Mouse (Mus musculus) kidney, embryonic 14.5 days (tissue): ENCODE results near the gene Atp13a2. TPM values are rescaled to one million over a fixed set of nuclear protein-coding genes. Genes with fewer than 3 reads are reported as not detected.

Source experiments
- ATAC-seq: fragments of 200-750 bp; cut with Nextera tagmentation; 2 replicates; pipeline ENCODE4 v1.8.0; 2017; ENCODE audit warnings: moderate number of reproducible peaks, mild to moderate bottlenecking, moderate TSS enrichment, moderate library complexity; ENCODE audit not compliant: low FRiP score, low TSS enrichment
- H3K27ac ChIP-seq: fragments of 300-500 bp; sonication (generic); 2 replicates; pipeline ENCODE4 v1.5.1; 2014; ENCODE audit warnings: low read depth, mild to moderate bottlenecking, low read length, moderate library complexity, mixed read lengths
- H3K27me3 ChIP-seq: fragments of 300-500 bp; sonication (generic); 2 replicates; pipeline ENCODE4 v1.6.1; 2014; ENCODE audit warnings: mild to moderate bottlenecking, low read length; ENCODE audit not compliant: control insufficient read depth, insufficient read depth
- H3K36me3 ChIP-seq: fragments of 300-500 bp; sonication (generic); 2 replicates; pipeline ENCODE4 v1.6.1; 2014; ENCODE audit warnings: low read length, mixed read lengths; ENCODE audit not compliant: control insufficient read depth, insufficient read depth
- H3K4me1 ChIP-seq: fragments of 300-500 bp; sonication (generic); 2 replicates; pipeline ENCODE4 v1.6.1; 2014; ENCODE audit warnings: low read length, mixed read lengths; ENCODE audit not compliant: control insufficient read depth, insufficient read depth
- H3K4me2 ChIP-seq: fragments of 300-500 bp; sonication (generic); replicated peaks from 2 replicates; pipeline ENCODE4 v1.6.1; 2014; ENCODE audit warnings: low read depth, mild to moderate bottlenecking, low read length
- H3K4me3 ChIP-seq: fragments of 300-500 bp; sonication (generic); 2 replicates; pipeline ENCODE4 v1.5.1; 2014; ENCODE audit warnings: mild to moderate bottlenecking, low read length
- H3K9ac ChIP-seq: fragments of 300-500 bp; sonication (generic); 2 replicates; pipeline ENCODE4 v1.6.1; 2014; ENCODE audit warnings: low read depth, mild to moderate bottlenecking, low read length, moderate library complexity
- H3K9me3 ChIP-seq: fragments of 300-500 bp; sonication (generic); 2 replicates; pipeline ENCODE4 v1.6.1; 2016; ENCODE audit warnings: low read length; ENCODE audit not compliant: control insufficient read depth
- WGBS: fragments of 180-500 bp; shearing (Covaris S2); extraction: QIAGEN DNeasy Blood & Tissue Kit; methylation state at CpG from one replicate; pipeline ENCODE4 v1.1.7; 2014; 5-methylcytosine and 5-hydroxymethylcytosine counted together
- polyA plus RNA-seq: library from polyadenylated mRNA; unstranded; fragments of >200 nt; fragmentation: Nextera tagmentation; extraction: Ambion mirVana; gene quantifications from 2 replicates; pipeline ENCODE4 v1.2.1, GENCODE M21; 2014

The Atp13a2 gene
- polyA plus RNA-seq, 1 experiment from 2014 or later = 39.5 TPM

- Histone ChIP-seq H3K9me3 (no peaks in the 10 kb centered on the region), H3K4me3 (peak overlapping the region; percentile 0; the same call in 1 of the 2 replicates), H3K27me3 (no peaks in the 10 kb centered on the region), H3K4me2 (peak overlapping the region; percentile 26), H3K27ac (peak overlapping the region; percentile 90), H3K36me3 (peaks cover 2% of the 10 kb centered on the region; the same call in 1 of the 2 replicates), H3K9ac (peak overlapping the region; percentile 13; the same call in 1 of the 2 replicates), H3K4me1 (peaks cover 47% of the 10 kb centered on the region)
- no peak; the same call in 1 of the 2 replicates for ATAC-seq
- WGBS = 36% methylated on average over 8 of the region's 8 CpGs
Observed at GRCm38 (mm10) chr4:141053138-141053537, 66.5 kb downstream of the Atp13a2 start.

DNA sequence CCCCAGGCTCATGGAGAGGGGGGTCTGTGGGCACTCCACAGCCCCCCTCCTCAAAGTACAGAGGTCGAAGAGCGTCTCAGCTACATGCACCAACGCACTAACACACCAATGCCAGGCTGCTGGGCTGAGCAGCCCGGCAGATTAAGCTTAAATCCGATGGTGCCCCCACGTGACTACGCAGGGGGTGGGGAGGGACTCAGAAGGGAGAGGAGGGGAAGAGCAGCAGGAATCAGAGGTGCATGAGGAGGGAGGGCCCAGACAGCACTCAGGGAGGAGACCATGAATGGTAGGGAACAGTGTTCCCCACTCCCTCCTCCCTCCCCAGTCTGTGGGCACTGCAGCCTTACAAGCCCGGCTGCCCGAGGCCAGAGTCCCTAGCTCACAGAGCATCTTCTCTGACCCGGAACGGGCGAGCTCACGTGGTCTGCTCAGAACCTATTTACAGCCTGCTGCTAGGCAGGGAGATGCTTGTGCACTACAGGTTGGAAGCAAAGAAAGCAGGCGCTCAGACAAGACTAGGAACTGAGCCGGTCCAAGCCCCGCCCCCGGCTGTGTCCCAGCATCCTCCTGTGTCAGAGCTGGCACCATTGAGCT is 67.0 kb downstream of the Atp13a2 start:
- 20% methylated on average over 17 of the region's 17 CpGs for WGBS
- peak overlapping the region; percentile 0; the same call in 1 of the 2 replicates for H3K4me3 ChIP-seq
- H3K27me3 ChIP-seq = no peaks in the 10 kb centered on the region
- peak overlapping the region; percentile 90 for H3K27ac ChIP-seq
- peak overlapping the region; percentile 13; the same call in 1 of the 2 replicates for H3K9ac ChIP-seq
- H3K4me2 ChIP-seq = peak overlapping the region; percentile 26
- peaks cover 2% of the 10 kb centered on the region; the same call in 1 of the 2 replicates for H3K36me3 ChIP-seq
- no peaks in the 10 kb centered on the region for H3K9me3 ChIP-seq
- H3K4me1 ChIP-seq = peaks cover 50% of the 10 kb centered on the region
- peak; percentile 87 for ATAC-seq

Other genes starting within 250 kb of the Atp13a2 start
- not detected in 2 replicates for gene Padi6, start 244.2 kb upstream of the Atp13a2 start, polyA plus RNA-seq
- gene Padi4, start 212.6 kb upstream of the Atp13a2 start, polyA plus RNA-seq = 1.1 and 1.3 TPM in 2 replicates
- gene Padi3, start 176.2 kb upstream of the Atp13a2 start, polyA plus RNA-seq = 0.08 and 0.21 TPM in 2 replicates
- gene Padi1, start 141.1 kb upstream of the Atp13a2 start, polyA plus RNA-seq = 0.09 and 0.39 TPM in 2 replicates
- gene Padi2, start 80.5 kb upstream of the Atp13a2 start, polyA plus RNA-seq = 13.9 and 22.6 TPM in 2 replicates
- 442 and 499 TPM in 2 replicates for gene Sdhb, start 25.7 kb upstream of the Atp13a2 start, polyA plus RNA-seq
- 412 and 476 TPM in 2 replicates for gene Mfap2, start 23.5 kb downstream of the Atp13a2 start, polyA plus RNA-seq
- 10.3 and 13.2 TPM in 2 replicates for gene Crocc, start 73.7 kb downstream of the Atp13a2 start, polyA plus RNA-seq
- 64.4 and 79.8 TPM in 2 replicates for gene Necap2, start 91.5 kb downstream of the Atp13a2 start, polyA plus RNA-seq
- gene Spata21, start 101.5 kb downstream of the Atp13a2 start, polyA plus RNA-seq = 0.27 and 0.95 TPM in 2 replicates
- 23.3 and 46.4 TPM in 2 replicates for gene Szrd1, start 152.9 kb downstream of the Atp13a2 start, polyA plus RNA-seq
- 22.0 and 26.8 TPM in 2 replicates for gene Fbxo42, start 161.0 kb downstream of the Atp13a2 start, polyA plus RNA-seq
- 3.6 and 5.0 TPM in 2 replicates for gene Rsg1, start 227.1 kb downstream of the Atp13a2 start, polyA plus RNA-seq